Mouse (Mus musculus): ENCODE data around the gene Nek9. TPM values are rescaled to one million over a fixed set of nuclear protein-coding genes. Genes with fewer than 3 reads are reported as not detected.

The Nek9 gene
- total RNA-seq, 1 experiment = 20.4 TPM

GRCm38 (mm10) chr12:85269821-85270220 lies 69.3 kb downstream of the Nek9 start:
- in situ Hi-C loops (cut with MboI; ENCODE audit: low sequenced_read_pairs in 2 of 2, unreplicated experiment in 2 of 2) = no loop called here
- H3K4me3 ChIP-seq (ENCODE audit: insufficient read depth in 1 of 2, low read depth in 1 of 2, low read length in 2 of 2, poor library complexity in 1 of 2, severe bottlenecking in 1 of 2) = peak overlapping the region; percentile 55 to 73
- H3K27ac ChIP-seq (ENCODE audit: insufficient read depth, low read depth, low read length, poor library complexity, severe bottlenecking) = peak overlapping the region; percentile 95; the same call in 1 of the 2 replicates
- no peak for TF ChIP-seq ZC3H11A (IDR thresholded peaks at IDR 0.05; ENCODE audit: borderline replicate concordance, low read depth, low read length)
- TF ChIP-seq MAFK (IDR thresholded peaks at IDR 0.05; ENCODE audit: insufficient read depth, low read depth, low read length) = no peak
- TF ChIP-seq ZNF384 (IDR thresholded peaks at IDR 0.05; ENCODE audit: low read depth, low read length) = no peak
- TF ChIP-seq CHD2 (IDR thresholded peaks at IDR 0.05; ENCODE audit: low read depth, low read length) = no peak
- TF ChIP-seq HCFC1 (IDR thresholded peaks at IDR 0.05; ENCODE audit: borderline replicate concordance, insufficient read depth, low read length) = no peak
- peaks cover 11 to 12% of the 10 kb centered on the region in 2 experiments for H3K4me1 ChIP-seq (ENCODE audit: control insufficient read depth in 2 of 2, insufficient read depth in 2 of 2, low read length in 2 of 2, poor library complexity in 1 of 2)
- no peaks in the 10 kb centered on the region for H3K36me3 ChIP-seq (ENCODE audit: control insufficient read depth, insufficient read depth, low read length, poor library complexity, severe bottlenecking)
- no peak for DNase-seq (ENCODE audit: low read depth, low spot score)
- no peaks in the 10 kb centered on the region for H3K9me3 ChIP-seq (ENCODE audit: control insufficient read depth, insufficient read depth, low read depth, low read length)
- H3K9ac ChIP-seq (ENCODE audit: insufficient read depth, low read depth, low read length, poor library complexity, severe bottlenecking) = peak overlapping the region; percentile 69

GRCm38 (mm10) chr12:85266248-85266647 lies 72.9 kb downstream of the Nek9 start:
- Histone ChIP-seq H3K9ac (ENCODE audit: insufficient read depth, low read depth, low read length, poor library complexity, severe bottlenecking) (no peak overlapping the region), H3K9me3 (ENCODE audit: control insufficient read depth, insufficient read depth, low read depth, low read length) (no peaks in the 10 kb centered on the region), H3K36me3 (ENCODE audit: control insufficient read depth, insufficient read depth, low read length, poor library complexity, severe bottlenecking) (no peaks in the 10 kb centered on the region), H3K4me3 (ENCODE audit: insufficient read depth in 1 of 2, low read depth in 1 of 2, low read length in 2 of 2, poor library complexity in 1 of 2, severe bottlenecking in 1 of 2) (no peak overlapping the region), H3K27ac (ENCODE audit: insufficient read depth, low read depth, low read length, poor library complexity, severe bottlenecking) (no peak overlapping the region), H3K4me1 (ENCODE audit: control insufficient read depth in 2 of 2, insufficient read depth in 2 of 2, low read length in 2 of 2, poor library complexity in 1 of 2) (peaks cover 2 to 6% of the 10 kb centered on the region in 2 experiments; a peak in 3 of 4 replicates)
- in situ Hi-C loops (cut with MboI; ENCODE audit: low sequenced_read_pairs in 2 of 2, unreplicated experiment in 2 of 2) = no loop called here
- TF ChIP-seq CHD2 (IDR thresholded peaks at IDR 0.05; ENCODE audit: low read depth, low read length) (no peak), MAFK (IDR thresholded peaks at IDR 0.05; ENCODE audit: insufficient read depth, low read depth, low read length) (no peak), ZC3H11A (IDR thresholded peaks at IDR 0.05; ENCODE audit: borderline replicate concordance, low read depth, low read length) (no peak)
- no peak for DNase-seq (ENCODE audit: low read depth, low spot score)

- in situ Hi-C loops (cut with MboI; ENCODE audit: low sequenced_read_pairs in 2 of 2, unreplicated experiment in 2 of 2) = no loop called here
- Histone ChIP-seq H3K9me3 (ENCODE audit: control insufficient read depth, insufficient read depth, low read depth, low read length) (no peaks in the 10 kb centered on the region), H3K4me1 (ENCODE audit: control insufficient read depth in 2 of 2, insufficient read depth in 2 of 2, low read length in 2 of 2, poor library complexity in 1 of 2) (peaks cover 2 to 4% of the 10 kb centered on the region in 2 experiments; a peak in 3 of 4 replicates), H3K27ac (ENCODE audit: insufficient read depth, low read depth, low read length, poor library complexity, severe bottlenecking) (no peak overlapping the region), H3K9ac (ENCODE audit: insufficient read depth, low read depth, low read length, poor library complexity, severe bottlenecking) (no peak overlapping the region), H3K36me3 (ENCODE audit: control insufficient read depth, insufficient read depth, low read length, poor library complexity, severe bottlenecking) (no peaks in the 10 kb centered on the region), H3K4me3 (ENCODE audit: insufficient read depth in 1 of 2, low read depth in 1 of 2, low read length in 2 of 2, poor library complexity in 1 of 2, severe bottlenecking in 1 of 2) (no peak overlapping the region)
- TF ChIP-seq HCFC1 (IDR thresholded peaks at IDR 0.05; ENCODE audit: borderline replicate concordance, insufficient read depth, low read length) (no peak), ZC3H11A (IDR thresholded peaks at IDR 0.05; ENCODE audit: borderline replicate concordance, low read depth, low read length) (no peak), ZNF384 (IDR thresholded peaks at IDR 0.05; ENCODE audit: low read depth, low read length) (no peak), MAFK (IDR thresholded peaks at IDR 0.05; ENCODE audit: insufficient read depth, low read depth, low read length) (no peak), CHD2 (IDR thresholded peaks at IDR 0.05; ENCODE audit: low read depth, low read length) (no peak)
- DNase-seq (ENCODE audit: low read depth, low spot score) = no peak
These were observed 74.2 kb downstream of the Nek9 start for GRCm38 (mm10) chr12:85264940-85265339.

- TF ChIP-seq ZNF384 (IDR thresholded peaks at IDR 0.05; ENCODE audit: low read depth, low read length) = no peak
- TF ChIP-seq HCFC1 (IDR thresholded peaks at IDR 0.05; ENCODE audit: borderline replicate concordance, insufficient read depth, low read length) = no peak
- no peak for TF ChIP-seq CHD2 (IDR thresholded peaks at IDR 0.05; ENCODE audit: low read depth, low read length)
- no peak for TF ChIP-seq ZC3H11A (IDR thresholded peaks at IDR 0.05; ENCODE audit: borderline replicate concordance, low read depth, low read length)
- no peak for TF ChIP-seq MAFK (IDR thresholded peaks at IDR 0.05; ENCODE audit: insufficient read depth, low read depth, low read length)
- no peaks in the 10 kb centered on the region for H3K36me3 ChIP-seq (ENCODE audit: control insufficient read depth, insufficient read depth, low read length, poor library complexity, severe bottlenecking)
- peaks cover 2% of the 10 kb centered on the region in 2 experiments; a peak in 3 of 4 replicates for H3K4me1 ChIP-seq (ENCODE audit: control insufficient read depth in 2 of 2, insufficient read depth in 2 of 2, low read length in 2 of 2, poor library complexity in 1 of 2)
- H3K9ac ChIP-seq (ENCODE audit: insufficient read depth, low read depth, low read length, poor library complexity, severe bottlenecking) = no peak overlapping the region
- no peak for DNase-seq (ENCODE audit: low read depth, low spot score)
- H3K27ac ChIP-seq (ENCODE audit: insufficient read depth, low read depth, low read length, poor library complexity, severe bottlenecking) = no peak overlapping the region
- no peaks in the 10 kb centered on the region for H3K9me3 ChIP-seq (ENCODE audit: control insufficient read depth, insufficient read depth, low read depth, low read length)
- H3K4me3 ChIP-seq (ENCODE audit: insufficient read depth in 1 of 2, low read depth in 1 of 2, low read length in 2 of 2, poor library complexity in 1 of 2, severe bottlenecking in 1 of 2) = no peak overlapping the region
- in situ Hi-C loops (cut with MboI; ENCODE audit: low sequenced_read_pairs in 2 of 2, unreplicated experiment in 2 of 2) = no loop called here
These were observed 74.6 kb downstream of the Nek9 start for GRCm38 (mm10) chr12:85264531-85264930.

- in situ Hi-C loops (cut with MboI; ENCODE audit: low sequenced_read_pairs in 2 of 2, unreplicated experiment in 2 of 2) = no loop called here
- Histone ChIP-seq H3K4me3 (ENCODE audit: insufficient read depth in 1 of 2, low read depth in 1 of 2, low read length in 2 of 2, poor library complexity in 1 of 2, severe bottlenecking in 1 of 2) (no peak overlapping the region), H3K27ac (ENCODE audit: insufficient read depth, low read depth, low read length, poor library complexity, severe bottlenecking) (no peak overlapping the region), H3K9ac (ENCODE audit: insufficient read depth, low read depth, low read length, poor library complexity, severe bottlenecking) (no peak overlapping the region), H3K4me1 (ENCODE audit: control insufficient read depth in 2 of 2, insufficient read depth in 2 of 2, low read length in 2 of 2, poor library complexity in 1 of 2) (no peaks in the 10 kb centered on the region; a peak in 1 of 4 replicates), H3K36me3 (ENCODE audit: control insufficient read depth, insufficient read depth, low read length, poor library complexity, severe bottlenecking) (0 out of 2 replicates have a peak, but pooled peaks cover 3% of the 10 kb centered on the region), H3K9me3 (ENCODE audit: control insufficient read depth, insufficient read depth, low read depth, low read length) (no peaks in the 10 kb centered on the region)
- TF ChIP-seq MAFK (IDR thresholded peaks at IDR 0.05; ENCODE audit: insufficient read depth, low read depth, low read length) (no peak), HCFC1 (IDR thresholded peaks at IDR 0.05; ENCODE audit: borderline replicate concordance, insufficient read depth, low read length) (no peak), ZNF384 (IDR thresholded peaks at IDR 0.05; ENCODE audit: low read depth, low read length) (no peak), CHD2 (IDR thresholded peaks at IDR 0.05; ENCODE audit: low read depth, low read length) (no peak), ZC3H11A (IDR thresholded peaks at IDR 0.05; ENCODE audit: borderline replicate concordance, low read depth, low read length) (no peak)
- no peak for DNase-seq (ENCODE audit: low read depth, low spot score)
These were observed 76.0 kb downstream of the Nek9 start for GRCm38 (mm10) chr12:85263190-85263589.

Data from ES-E14 (cell line).